28 mouse cellular contexts compared by ENCODE assay signal in genomic region chr1:154006055-154006454, GRCm38 (mm10).
DNase-seq lines count a peak whose midpoint lies in the region; ATAC-seq and TF ChIP-seq lines count a peak whose summit lies in the region.
"Had no signal": no experiment of that assay in that cellular context is flagged by ENCODE, and none has a peak within 500 bp of the region (broad histone marks: within the 10 kb centered on the region; RNA-seq: fewer than 3 reads in every experiment).

No protein-coding gene starts in this region.

- H3K9ac ChIP-seq in heart, embryonic 12.5 days = no peak overlapping the region
- H3K9ac ChIP-seq in CH12.LX (ENCODE audit: insufficient read depth, low read depth) = no peak overlapping the region
- H3K9ac ChIP-seq: hindbrain, embryonic 13.5 days; limb, embryonic 13.5 days; midbrain, embryonic 15.5 days; neural tube, embryonic 12.5 days had no signal

- H3K36me3 ChIP-seq in heart, embryonic 12.5 days = no peaks in the 10 kb centered on the region
- H3K36me3 ChIP-seq in CH12.LX (replicated peaks in 1 of 2; ENCODE audit: control insufficient read depth in 1 of 2, insufficient read depth in 1 of 2, low read length in 1 of 2) = no peaks in the 10 kb centered on the region
- no peaks in the 10 kb centered on the region for H3K36me3 ChIP-seq in macrophage (ENCODE audit: inconsistent target)
- H3K36me3 ChIP-seq: embryonic facial prominence, embryonic 10.5 days; G1E; heart, embryonic 10.5 days; hindbrain, embryonic 13.5 days; limb, embryonic 13.5 days; midbrain, embryonic 15.5 days; neural tube, embryonic 12.5 days had no signal

- H3K4me1 ChIP-seq in heart, embryonic 12.5 days (replicated peaks) = peaks cover 13% of the 10 kb centered on the region
- H3K4me1 ChIP-seq in CH12.LX (ENCODE audit: control insufficient read depth in 1 of 2, insufficient read depth in 2 of 2) = peaks cover 0 to 21% of the 10 kb centered on the region in 2 experiments; a peak in 2 of 4 replicates
- H3K4me1 ChIP-seq in brown adipose tissue, adult 24 weeks (ENCODE audit: control insufficient read depth, insufficient read depth, insufficient read length, low read length) = peaks cover 2% of the 10 kb centered on the region; the same call in 1 of the 2 replicates
- H3K4me1 ChIP-seq: embryonic facial prominence, embryonic 10.5 days; hindbrain, embryonic 13.5 days; midbrain, embryonic 15.5 days; neural tube, embryonic 12.5 days had no signal

- peak; percentile 36 for DNase-seq in heart, adult 8-10 months (ENCODE audit: low spot score)
- no peak for DNase-seq in CH12.LX (ENCODE audit: extremely low read depth)
- DNase-seq in kidney, postnatal 25 days = no peak
- DNase-seq: adrenal gland, adult 2 months; cerebellum, adult 9-10 months; gastrocnemius, postnatal 25 days; heart, postnatal 10 days; kidney, adult 8-10 months; kidney, postnatal 10 days; lung, adult 18-20 months; lung, postnatal 10 days; retina, postnatal 1 day; right cerebral cortex, postnatal 25 days; spleen, adult 18-20 months; thymus, postnatal 25 days had no signal

- TF ChIP-seq CTCF in CH12.LX (conservative IDR thresholded peaks at IDR 0.05 in 1 of 2, IDR thresholded peaks at IDR 0.05 in 1 of 2; ENCODE audit: low read depth in 2 of 2, low read length in 2 of 2) = no peak

- TF ChIP-seq EP300 in CH12.LX (IDR thresholded peaks at IDR 0.05; ENCODE audit: low read length) = no peak

- 0 out of 2 replicates have a peak, but pooled peaks cover 3% of the 10 kb centered on the region for H3K9me3 ChIP-seq in heart, embryonic 12.5 days (replicated peaks)
- H3K9me3 ChIP-seq in CH12.LX (replicated peaks; ENCODE audit: low read length) = no peaks in the 10 kb centered on the region
- H3K9me3 ChIP-seq: embryonic facial prominence, embryonic 10.5 days; G1E; heart, embryonic 10.5 days; hindbrain, embryonic 13.5 days; limb, embryonic 13.5 days; midbrain, embryonic 15.5 days; neural tube, embryonic 12.5 days had no signal

- no peak for ATAC-seq in heart, embryonic 12.5 days (ENCODE audit: insufficient number of reproducible peaks, low FRiP score)
- no peak for ATAC-seq in inflammation-experienced regulatory T-cells, adult 6 months
- ATAC-seq: forebrain, embryonic 16.5 days; midbrain, embryonic 15.5 days; Patski had no signal

- no peak overlapping the region for H3K4me3 ChIP-seq in heart, embryonic 12.5 days
- H3K4me3 ChIP-seq in CH12.LX (replicated peaks in 1 of 3; ENCODE audit: low read depth in 2 of 3, low read length in 2 of 3, poor library complexity in 1 of 3) (no peak overlapping the region), macrophage (ENCODE audit: inconsistent target) (no peak overlapping the region; the same call in 1 of the 2 replicates)
- H3K4me3 ChIP-seq in brown adipose tissue, adult 24 weeks (ENCODE audit: insufficient read depth, low read depth, low read length) = no peak overlapping the region
- H3K4me3 ChIP-seq: embryonic facial prominence, embryonic 10.5 days; heart, embryonic 10.5 days; hindbrain, embryonic 13.5 days; limb, embryonic 13.5 days; midbrain, embryonic 15.5 days; neural tube, embryonic 12.5 days had no signal

- dilution Hi-C loops in CH12.LX (cut with MboI; ENCODE audit: extremely low pct_ligation_motif_present, extremely low pct_unique_long_range_greater_than_20kb, low sequenced_read_pairs) = no loop called here

- no peak for TF ChIP-seq POLR2A in CH12.LX (IDR thresholded peaks at IDR 0.05; ENCODE audit: low read depth, low read length)

- H3K79me2 ChIP-seq in CH12.LX (replicated peaks; ENCODE audit: control insufficient read depth, extremely low read depth, insufficient read depth, poor library complexity, severe bottlenecking) = no peaks in the 10 kb centered on the region
- H3K79me2 ChIP-seq in macrophage (ENCODE audit: inconsistent target) = no peaks in the 10 kb centered on the region

- no peak overlapping the region for H3K4me2 ChIP-seq in heart, embryonic 12.5 days
- peak overlapping the region; percentile 67 for H3K4me2 ChIP-seq in CH12.LX (ENCODE audit: insufficient read depth, low read depth, poor library complexity, severe bottlenecking)
- H3K4me2 ChIP-seq: hindbrain, embryonic 13.5 days; limb, embryonic 13.5 days; midbrain, embryonic 15.5 days; neural tube, embryonic 12.5 days had no signal

- TF ChIP-seq RAD21 in CH12.LX (IDR thresholded peaks at IDR 0.05; ENCODE audit: low read depth, low read length) = no peak

- H3K27ac ChIP-seq in heart, embryonic 12.5 days (ENCODE audit: poor library complexity, severe bottlenecking) = no peak overlapping the region
- H3K27ac ChIP-seq in CH12.LX (ENCODE audit: insufficient read depth, low read depth) = no peak overlapping the region
- peak overlapping the region; percentile 53 for H3K27ac ChIP-seq in brown adipose tissue, adult 24 weeks (replicated peaks; ENCODE audit: low read depth, low read length)
- H3K27ac ChIP-seq in macrophage = peak overlapping the region; percentile 59
- H3K27ac ChIP-seq: embryonic facial prominence, embryonic 10.5 days; heart, embryonic 10.5 days; hindbrain, embryonic 13.5 days; limb, embryonic 13.5 days; midbrain, embryonic 15.5 days; neural tube, embryonic 12.5 days had no signal

- no peaks in the 10 kb centered on the region for H3K27me3 ChIP-seq in heart, embryonic 12.5 days (replicated peaks)
- H3K27me3 ChIP-seq in CH12.LX (replicated peaks) = no peaks in the 10 kb centered on the region
- H3K27me3 ChIP-seq: hindbrain, embryonic 13.5 days; limb, embryonic 13.5 days; midbrain, embryonic 15.5 days; neural tube, embryonic 12.5 days; Patski had no signal

- in situ Hi-C loops in CH12.LX (cut with MboI; ENCODE audit: low pct_ligation_motif_present, low pct_unique_long_range_greater_than_20kb, low sequenced_read_pairs) = no loop called here

- 83% methylated on average over 13 of the region's 13 CpGs for WGBS in heart, embryonic 12.5 days
- WGBS in macrophage (ENCODE audit: missing documents) = 1% methylated on average over 13 of the region's 13 CpGs

TF ChIP-seq in CH12.LX, 34 proteins besides CTCF, POLR2A, EP300 and RAD21:
- no peak for TF ChIP-seq HCFC1 (IDR thresholded peaks at IDR 0.05; ENCODE audit: low read depth, low read length)
- TF ChIP-seq ELF1 (IDR thresholded peaks at IDR 0.05; ENCODE audit: low read depth, low read length) = no peak
- no peak for TF ChIP-seq MAX (IDR thresholded peaks at IDR 0.05; ENCODE audit: low read length)
- no peak for TF ChIP-seq USF1 (IDR thresholded peaks at IDR 0.05; ENCODE audit: low read depth, low read length)
- no peak for TF ChIP-seq MYC (IDR thresholded peaks at IDR 0.05; ENCODE audit: low read depth, low read length)
- TF ChIP-seq SMC3 (IDR thresholded peaks at IDR 0.05; ENCODE audit: low read depth, low read length) = no peak
- TF ChIP-seq USF2 (conservative IDR thresholded peaks at IDR 0.05; ENCODE audit: low read depth, low read length) = no peak
- no peak for TF ChIP-seq MAFK (IDR thresholded peaks at IDR 0.05; ENCODE audit: insufficient replicate concordance, low read length)
- no peak for TF ChIP-seq TCF12 (IDR thresholded peaks at IDR 0.05; ENCODE audit: low read depth, low read length)
- no peak for TF ChIP-seq BHLHE40 (IDR thresholded peaks at IDR 0.05; ENCODE audit: low read depth, low read length)
- no peak for TF ChIP-seq ETS1 (conservative IDR thresholded peaks at IDR 0.05; ENCODE audit: low read depth, low read length)
- TF ChIP-seq ZNF384 (IDR thresholded peaks at IDR 0.05; ENCODE audit: low read depth, low read length) = no peak

Comparison
In these comparisons a context has a peak if more than half of its experiments do, and no peak if none do; other contexts are left out.
1. H3K27ac ChIP-seq: peak in brown adipose tissue, adult 24 weeks (single experiment) and macrophage (single experiment); none in heart, embryonic 12.5 days (single experiment) and CH12.LX (single experiment).